Mouse (Mus musculus) limb, embryonic 15.5 days (tissue): Measurements from ENCODE around the gene Htatip2. TPM values are rescaled to one million over a fixed set of nuclear protein-coding genes. Genes with fewer than 3 reads are reported as not detected.
A peak's percentile ranks its signal among the peaks of the same experiment; 100 is the strongest.

Experiments used
- ATAC-seq: fragments of 200-750 bp; cut with Nextera tagmentation; 2 replicates; pipeline ENCODE4 v1.8.0; 2017; ENCODE audit warnings: low read depth, moderate TSS enrichment; ENCODE audit not compliant: insufficient number of reproducible peaks, low FRiP score, low TSS enrichment
- H3K27ac ChIP-seq: fragments of 300-500 bp; sonication (generic); 2 replicates; pipeline ENCODE4 v1.5.1; 2015; ENCODE audit warnings: moderate library complexity, mild to moderate bottlenecking, inconsistent platforms
- H3K27me3 ChIP-seq: fragments of 300-500 bp; sonication (generic); 2 replicates; pipeline ENCODE4 v1.6.1; 2015; ENCODE audit warnings: inconsistent platforms
- H3K36me3 ChIP-seq: fragments of 300-500 bp; sonication (generic); 2 replicates; pipeline ENCODE4 v1.6.1; 2015; ENCODE audit warnings: inconsistent platforms
- H3K4me1 ChIP-seq: fragments of 300-500 bp; sonication (generic); 2 replicates; pipeline ENCODE4 v1.6.1; 2015; ENCODE audit warnings: inconsistent platforms
- H3K4me2 ChIP-seq: fragments of 300-500 bp; sonication (generic); 2 replicates; pipeline ENCODE4 v1.6.1; 2015; ENCODE audit warnings: mild to moderate bottlenecking, inconsistent platforms
- H3K4me3 ChIP-seq: fragments of 300-500 bp; sonication (generic); 2 replicates; pipeline ENCODE4 v1.5.1; 2015; ENCODE audit warnings: mild to moderate bottlenecking, inconsistent platforms
- H3K9ac ChIP-seq: fragments of 300-500 bp; sonication (generic); 2 replicates; pipeline ENCODE4 v1.6.1; 2015; ENCODE audit warnings: inconsistent platforms
- H3K9me3 ChIP-seq: fragments of 300-500 bp; sonication (generic); 2 replicates; pipeline ENCODE4 v1.6.1; 2016; ENCODE audit warnings: inconsistent platforms
- WGBS: fragments of 180-500 bp; shearing (Covaris S2); methylation state at CpG from one replicate; pipeline ENCODE4 v1.1.7; 2015; 5-methylcytosine and 5-hydroxymethylcytosine counted together
- polyA plus RNA-seq: library from polyadenylated mRNA; unstranded; fragments of >200 nt; fragmentation: Nextera tagmentation; extraction: Ambion mirVana; gene quantifications from 2 replicates; pipeline ENCODE4 v1.2.1, GENCODE M21; 2015

Gene Htatip2
- polyA plus RNA-seq, result 17.0 and 18.0 TPM in 2 replicates

- Histone ChIP-seq H3K4me1 (peaks cover 8% of the 10 kb centered on the region), H3K27ac (no peak within 1 kb of the TSS), H3K36me3 (no peaks in the 10 kb centered on the region), H3K9me3 (no peaks in the 10 kb centered on the region), H3K9ac (peak within 1 kb of the TSS; percentile 39), H3K27me3 (peaks cover 15% of the 10 kb centered on the region), H3K4me2 (peak within 1 kb of the TSS; percentile 89), H3K4me3 (peak within 1 kb of the TSS; percentile 55)
- WGBS, result 3% methylated on average over 38 of the region's 42 CpGs
- ATAC-seq, result peak; percentile 61
These were observed at the start of gene Htatip2 for GRCm38 (mm10) chr7:49758934-49759571. TSS of gene Htatip2 (plus strand) at chr7:49759115.

DNA sequence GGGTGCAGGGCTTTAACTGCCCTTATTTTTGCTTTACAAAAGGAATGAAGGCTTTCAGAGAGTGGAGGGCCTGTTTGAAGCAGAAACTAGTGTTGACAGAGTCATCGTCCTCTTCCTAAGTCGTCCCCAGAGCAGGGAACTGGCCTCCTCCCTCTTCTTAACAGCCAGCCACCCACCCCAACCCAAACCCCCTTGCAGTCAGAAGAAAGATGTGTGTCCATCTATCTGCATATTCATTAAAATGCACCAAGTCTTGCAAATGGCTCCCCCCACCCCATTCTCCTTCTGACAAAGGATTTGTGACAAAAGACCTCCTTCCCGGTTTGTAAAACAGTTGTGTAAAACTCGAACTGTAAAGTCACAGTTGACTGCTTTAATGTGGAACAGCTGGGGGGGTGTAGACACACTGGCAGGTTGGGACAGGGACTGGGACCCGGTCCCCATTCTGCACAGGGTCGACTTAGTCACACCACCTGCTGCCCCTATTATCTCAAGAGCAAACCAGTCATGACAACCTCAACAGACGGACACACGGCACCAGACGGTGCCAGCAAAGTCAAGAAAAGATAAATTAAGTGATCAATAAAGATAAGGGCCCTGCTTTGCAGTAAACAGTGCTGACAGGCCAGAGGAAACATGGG, 49.4 kb upstream of the Htatip2 start:
- no peak overlapping the region for H3K27ac ChIP-seq
- no peak overlapping the region for H3K4me3 ChIP-seq
- H3K9ac ChIP-seq, result no peak overlapping the region
- H3K9me3 ChIP-seq, result no peaks in the 10 kb centered on the region
- no peaks in the 10 kb centered on the region for H3K4me1 ChIP-seq
- ATAC-seq, result no peak
- no peak overlapping the region for H3K4me2 ChIP-seq
- WGBS, result 27% methylated on average over 9 of the region's 9 CpGs
- no peaks in the 10 kb centered on the region for H3K27me3 ChIP-seq
- H3K36me3 ChIP-seq, result no peaks in the 10 kb centered on the region

DNA sequence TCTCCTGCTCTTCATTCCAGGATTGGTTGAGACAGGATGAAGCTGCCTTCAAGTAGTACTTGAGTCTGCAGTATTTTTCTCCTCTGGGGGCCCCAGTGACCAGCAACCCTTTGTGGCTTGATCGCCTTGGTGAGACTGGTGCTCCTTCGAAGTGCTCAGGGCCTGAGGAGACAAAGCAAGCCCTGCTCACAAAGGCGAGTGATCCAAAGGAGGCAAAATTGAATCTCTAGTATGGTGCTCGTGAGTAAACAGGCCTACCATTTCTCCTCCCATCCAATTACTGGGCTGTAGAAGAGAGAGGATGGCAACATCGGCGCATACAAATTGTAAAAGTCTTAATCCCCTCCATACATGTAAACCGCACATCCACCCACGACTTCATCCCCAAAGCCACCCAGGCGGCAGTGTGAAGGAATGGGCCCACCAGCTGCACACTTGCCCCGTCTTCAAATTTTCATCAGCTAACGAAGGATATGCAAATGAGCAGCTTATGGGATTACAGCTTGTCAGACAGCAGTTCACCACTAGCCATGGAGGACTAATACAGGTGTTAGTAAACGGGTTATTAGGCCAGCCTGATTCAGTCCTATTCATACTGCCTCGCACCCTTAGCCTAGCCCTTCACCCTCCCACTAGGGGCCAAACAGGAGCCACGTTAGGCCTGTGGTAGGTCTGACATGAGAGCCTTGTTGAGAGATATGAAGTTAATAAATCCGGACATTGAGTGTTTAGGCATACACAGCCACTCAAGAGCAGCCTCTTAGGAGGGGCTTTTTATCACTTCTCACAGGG, 40.8 kb upstream of the Htatip2 start:
- Histone ChIP-seq H3K9me3 (no peaks in the 10 kb centered on the region), H3K36me3 (no peaks in the 10 kb centered on the region), H3K27ac (no peak overlapping the region), H3K27me3 (no peaks in the 10 kb centered on the region), H3K4me2 (no peak overlapping the region), H3K9ac (no peak overlapping the region), H3K4me3 (no peak overlapping the region), H3K4me1 (no peaks in the 10 kb centered on the region)
- ATAC-seq, result no peak
- WGBS, result 80% methylated on average over 15 of the region's 15 CpGs

- WGBS, result 68% methylated on average over 4 of the region's 4 CpGs
- Histone ChIP-seq H3K27ac (no peak overlapping the region), H3K27me3 (no peaks in the 10 kb centered on the region), H3K9me3 (no peaks in the 10 kb centered on the region), H3K4me2 (no peak overlapping the region), H3K9ac (no peak overlapping the region), H3K4me1 (no peaks in the 10 kb centered on the region), H3K36me3 (no peaks in the 10 kb centered on the region), H3K4me3 (no peak overlapping the region)
- no peak for ATAC-seq
These were observed 24.6 kb upstream of the Htatip2 start for GRCm38 (mm10) chr7:49734342-49734741.

DNA sequence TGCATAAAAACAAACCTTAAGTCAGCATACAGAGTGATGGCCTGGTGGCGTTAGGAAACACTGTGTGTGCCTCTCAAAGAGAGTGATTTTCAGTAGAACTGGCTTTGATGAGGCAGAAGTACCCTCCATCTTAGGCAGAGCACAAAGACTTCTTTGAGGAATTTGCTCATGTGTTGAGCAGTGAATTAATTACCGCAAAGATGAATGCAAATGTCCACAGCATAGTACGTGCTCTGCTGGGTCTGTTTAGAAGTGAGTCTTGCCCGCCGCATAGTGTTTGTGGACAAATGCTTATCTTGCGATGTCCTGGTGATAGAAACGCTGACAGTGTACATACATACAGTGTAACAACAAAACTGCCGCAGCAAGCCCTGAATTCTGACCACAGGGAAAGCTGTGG, 19.5 kb upstream of the Htatip2 start:
- no peak for ATAC-seq
- H3K27me3 ChIP-seq, result no peaks in the 10 kb centered on the region
- H3K4me2 ChIP-seq, result no peak overlapping the region
- H3K36me3 ChIP-seq, result no peaks in the 10 kb centered on the region
- no peak overlapping the region for H3K27ac ChIP-seq
- H3K4me1 ChIP-seq, result no peaks in the 10 kb centered on the region
- H3K4me3 ChIP-seq, result no peak overlapping the region
- H3K9me3 ChIP-seq, result no peaks in the 10 kb centered on the region
- H3K9ac ChIP-seq, result no peak overlapping the region
- WGBS, result 81% methylated on average over 8 of the region's 8 CpGs

DNA sequence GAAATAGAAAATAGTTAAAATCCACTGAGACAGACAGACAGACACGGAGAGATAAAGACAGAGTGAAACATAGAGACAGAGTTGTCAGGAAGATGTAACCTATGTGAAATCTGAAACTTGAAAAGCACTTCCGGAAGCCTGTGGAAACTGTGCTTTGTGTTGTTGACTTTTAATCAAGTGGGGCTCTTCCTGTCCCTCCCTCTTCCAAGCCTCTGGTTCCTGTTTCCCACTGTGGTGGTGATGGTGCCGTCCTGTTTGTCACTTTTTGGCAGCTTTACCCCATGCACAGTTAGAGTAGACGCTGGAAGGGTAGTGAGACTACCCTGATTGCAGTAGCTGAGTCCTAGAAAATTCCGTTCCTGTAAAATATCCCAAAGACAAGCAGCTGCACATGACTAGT, 17.4 kb upstream of the Htatip2 start:
- H3K4me1 ChIP-seq, result no peaks in the 10 kb centered on the region
- no peaks in the 10 kb centered on the region for H3K36me3 ChIP-seq
- no peaks in the 10 kb centered on the region for H3K9me3 ChIP-seq
- WGBS, result 28% methylated on average over 5 of the region's 5 CpGs
- H3K27me3 ChIP-seq, result no peaks in the 10 kb centered on the region
- ATAC-seq, result no peak
- no peak overlapping the region for H3K9ac ChIP-seq
- no peak overlapping the region for H3K4me3 ChIP-seq
- H3K4me2 ChIP-seq, result no peak overlapping the region
- no peak overlapping the region for H3K27ac ChIP-seq

- no peak overlapping the region for H3K9ac ChIP-seq
- H3K36me3 ChIP-seq, result no peaks in the 10 kb centered on the region
- H3K4me3 ChIP-seq, result no peak overlapping the region
- H3K9me3 ChIP-seq, result no peaks in the 10 kb centered on the region
- no peaks in the 10 kb centered on the region for H3K4me1 ChIP-seq
- WGBS, result 21% methylated on average over 10 of the region's 10 CpGs
- no peak for ATAC-seq
- no peak overlapping the region for H3K27ac ChIP-seq
- no peaks in the 10 kb centered on the region for H3K27me3 ChIP-seq
- no peak overlapping the region for H3K4me2 ChIP-seq
These were observed 17.0 kb upstream of the Htatip2 start for GRCm38 (mm10) chr7:49741923-49742322.

DNA sequence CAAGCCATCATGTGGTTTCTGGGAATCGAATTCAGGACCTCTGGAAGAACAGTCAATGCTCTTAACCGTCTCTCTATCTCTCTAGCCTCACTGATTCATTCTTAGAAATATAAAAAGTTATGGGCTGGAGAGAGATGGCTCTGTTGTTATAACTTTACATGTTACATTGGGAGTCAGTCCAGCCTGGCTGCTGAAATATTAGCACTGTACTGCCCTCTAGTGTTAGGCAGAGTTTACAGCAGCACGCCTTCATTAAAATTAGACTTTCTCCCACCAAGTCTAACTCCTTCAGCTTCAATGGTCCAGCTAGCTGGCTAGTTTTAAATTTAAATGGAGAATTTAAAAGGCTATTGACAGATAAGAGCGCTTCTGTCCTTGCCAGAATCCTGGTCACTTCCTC, 7.8 kb upstream of the Htatip2 start:
- 8% methylated on average over 4 of the region's 4 CpGs for WGBS
- no peak overlapping the region for H3K4me2 ChIP-seq
- no peak overlapping the region for H3K4me3 ChIP-seq
- no peak for ATAC-seq
- no peaks in the 10 kb centered on the region for H3K9me3 ChIP-seq
- no peak overlapping the region for H3K9ac ChIP-seq
- H3K36me3 ChIP-seq, result no peaks in the 10 kb centered on the region
- H3K27ac ChIP-seq, result no peak overlapping the region
- H3K27me3 ChIP-seq, result peaks cover 22% of the 10 kb centered on the region
- H3K4me1 ChIP-seq, result no peaks in the 10 kb centered on the region

DNA sequence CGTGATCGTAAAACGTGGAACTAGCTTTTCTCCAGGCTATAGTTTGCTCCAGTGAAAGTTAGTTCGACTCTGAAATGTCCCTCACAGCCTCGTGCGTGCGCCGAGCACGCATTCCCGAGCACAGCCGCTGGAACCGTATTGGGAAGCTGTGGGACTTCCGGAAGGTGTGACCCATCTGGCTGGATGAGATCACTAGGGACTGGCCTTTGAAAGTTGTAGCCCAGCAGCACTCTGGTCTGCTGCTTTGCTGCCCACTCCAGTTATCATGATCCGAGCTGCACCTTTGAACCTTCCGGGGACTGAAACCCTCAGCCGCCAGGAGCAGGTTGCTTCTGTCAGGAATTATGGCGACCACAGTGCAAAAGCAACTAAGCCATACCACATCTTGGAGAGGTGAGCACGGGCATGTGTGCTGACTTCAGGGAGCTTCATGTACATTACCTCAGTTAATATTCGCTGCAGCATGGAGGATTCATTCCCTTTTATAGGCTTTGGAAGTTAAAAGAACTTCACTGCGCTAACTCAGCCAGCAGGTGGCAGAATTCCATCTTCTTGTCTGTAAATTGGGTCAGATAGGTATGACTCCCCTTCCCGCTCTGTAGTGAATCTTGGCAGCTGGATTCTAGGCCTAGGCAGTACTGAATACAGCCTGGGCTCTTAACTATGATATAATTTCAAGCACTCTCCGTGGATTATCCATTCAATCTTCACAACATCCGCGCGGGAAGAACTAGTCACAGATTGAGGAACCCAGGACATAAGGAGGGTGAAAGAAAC, 6.0 kb upstream of the Htatip2 start:
- no peak overlapping the region for H3K4me3 ChIP-seq
- 28% methylated on average over 25 of the region's 25 CpGs for WGBS
- no peak overlapping the region for H3K9ac ChIP-seq
- no peaks in the 10 kb centered on the region for H3K9me3 ChIP-seq
- no peaks in the 10 kb centered on the region for H3K36me3 ChIP-seq
- ATAC-seq, result no peak
- peaks cover 28% of the 10 kb centered on the region for H3K27me3 ChIP-seq
- H3K27ac ChIP-seq, result no peak overlapping the region
- no peak overlapping the region for H3K4me2 ChIP-seq
- H3K4me1 ChIP-seq, result no peaks in the 10 kb centered on the region

DNA sequence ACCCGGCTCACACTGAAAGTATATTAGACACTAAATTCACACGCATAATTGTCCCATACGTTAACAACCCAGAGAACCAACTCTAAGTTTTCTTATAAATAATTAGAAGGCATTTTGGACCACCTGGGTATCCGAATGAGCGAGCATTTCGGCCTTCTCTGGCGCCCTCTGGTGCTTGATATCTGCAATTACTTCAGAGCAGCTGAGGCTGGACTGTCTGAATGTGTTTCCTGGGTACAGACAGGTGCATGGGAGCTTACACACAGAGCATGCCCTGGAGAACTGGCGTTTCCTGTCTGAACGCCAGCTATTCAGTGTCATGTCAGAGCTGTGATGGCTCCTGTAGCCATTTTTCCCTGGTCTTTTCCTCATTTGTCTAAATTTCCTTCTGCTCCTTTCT, 4.1 kb upstream of the Htatip2 start:
- no peak overlapping the region for H3K27ac ChIP-seq
- no peaks in the 10 kb centered on the region for H3K9me3 ChIP-seq
- no peaks in the 10 kb centered on the region for H3K36me3 ChIP-seq
- H3K4me3 ChIP-seq, result no peak overlapping the region
- peaks cover 8% of the 10 kb centered on the region for H3K4me1 ChIP-seq
- H3K27me3 ChIP-seq, result peaks cover 37% of the 10 kb centered on the region
- 4% methylated on average over 9 of the region's 9 CpGs for WGBS
- no peak overlapping the region for H3K9ac ChIP-seq
- ATAC-seq, result no peak
- no peak overlapping the region for H3K4me2 ChIP-seq

- Histone ChIP-seq H3K9me3 (no peaks in the 10 kb centered on the region), H3K27ac (no peak overlapping the region), H3K27me3 (peaks cover 12% of the 10 kb centered on the region), H3K4me1 (peaks cover 8% of the 10 kb centered on the region), H3K4me2 (no peak overlapping the region), H3K9ac (no peak overlapping the region), H3K36me3 (no peaks in the 10 kb centered on the region), H3K4me3 (no peak overlapping the region)
- 63% methylated on average over 13 of the region's 13 CpGs for WGBS
- no peak for ATAC-seq
These were observed 3.7 kb downstream of the Htatip2 start for GRCm38 (mm10) chr7:49762605-49763004.
